Mouse (Mus musculus) myocyte (in vitro differentiated cells): ENCODE measurements around the gene Ubash3b. TPM values are rescaled to one million over a fixed set of nuclear protein-coding genes. Genes with fewer than 3 reads are reported as not detected.

Experiments
- H3K27me3 ChIP-seq: one replicate; pipeline ENCODE4 v1.6.1; 2011; ENCODE audit not compliant: control insufficient read depth, insufficient read depth, insufficient read length
- H3K36me3 ChIP-seq: one replicate; pipeline ENCODE4 v1.6.1; 2011; ENCODE audit not compliant: control insufficient read depth, insufficient read depth
- H3K4me2 ChIP-seq: one replicate; pipeline ENCODE4 v1.6.1; 2011; ENCODE audit warnings: low read depth, control low read depth
- H3K4me3 ChIP-seq: one replicate; pipeline ENCODE4 v1.5.1; 2011; ENCODE audit warnings: mild to moderate bottlenecking, control low read depth, moderate library complexity
- H3K79me2 ChIP-seq: one replicate; pipeline ENCODE4 v1.6.1; 2011; ENCODE audit not compliant: control insufficient read depth, insufficient read depth
- H3ac ChIP-seq: one replicate; pipeline ENCODE4 v1.6.1; 2011; ENCODE audit not compliant: control insufficient read depth, insufficient read length
- CEBPB ChIP-seq: IDR thresholded peaks from 2 replicates; pipeline ENCODE4 v1.6.1; 2011; ENCODE audit warnings: mild to moderate bottlenecking, moderate library complexity; ENCODE audit not compliant: poor library complexity, insufficient read depth, severe bottlenecking
- E2F4 ChIP-seq: IDR thresholded peaks from one replicate; pipeline ENCODE4 v1.6.1; 2011; ENCODE audit warnings: mild to moderate bottlenecking, control low read depth, moderate library complexity; ENCODE audit not compliant: insufficient read depth
- MAX ChIP-seq: IDR thresholded peaks from one replicate; pipeline ENCODE4 v1.6.1; 2011; ENCODE audit warnings: low read depth, mild to moderate bottlenecking, control low read depth
- MYOD1 ChIP-seq, 3 experiments: IDR thresholded peaks; one replicate each; pipeline ENCODE4 v1.6.1; 2011; ENCODE audit warnings: control low read depth in 2 of 3, low read depth in 2 of 3, mild to moderate bottlenecking in 2 of 3, moderate library complexity in 1 of 3; ENCODE audit not compliant: insufficient read length in 2 of 3, control insufficient read depth in 1 of 3
- MYOG ChIP-seq, 3 experiments: IDR thresholded peaks; one replicate each; pipeline ENCODE4 v1.6.1; 2011; ENCODE audit warnings: control low read depth in 2 of 3, low read depth in 2 of 3, mild to moderate bottlenecking in 2 of 3; ENCODE audit not compliant: insufficient read length in 2 of 3, control insufficient read depth in 1 of 3, insufficient read depth in 1 of 3
- POLR2A ChIP-seq: IDR thresholded peaks from one replicate; pipeline ENCODE4 v1.6.1; 2011; ENCODE audit warnings: low read depth, mild to moderate bottlenecking, control low read depth, moderate library complexity; ENCODE audit not compliant: insufficient read length
- POLR2AphosphoS2 ChIP-seq: IDR thresholded peaks from one replicate; pipeline ENCODE4 v1.6.1; 2011; ENCODE audit warnings: low read depth, control low read depth; ENCODE audit not compliant: insufficient read length
- REST ChIP-seq: IDR thresholded peaks from one replicate; pipeline ENCODE4 v1.6.1; 2011; ENCODE audit warnings: mild to moderate bottlenecking, control low read depth, moderate library complexity; ENCODE audit not compliant: insufficient read depth, insufficient read length
- SRF ChIP-seq: IDR thresholded peaks from one replicate; pipeline ENCODE4 v1.6.1; 2011; ENCODE audit warnings: low read depth; ENCODE audit not compliant: control insufficient read depth, insufficient read length
- TCF12 ChIP-seq: IDR thresholded peaks from one replicate; pipeline ENCODE4 v1.6.1; 2011; ENCODE audit warnings: mild to moderate bottlenecking, control low read depth; ENCODE audit not compliant: poor library complexity, insufficient read depth, severe bottlenecking
- TCF3 ChIP-seq: IDR thresholded peaks from one replicate; pipeline ENCODE4 v1.6.1; 2011; ENCODE audit warnings: low read depth, control low read depth; ENCODE audit not compliant: insufficient read length
- USF1 ChIP-seq: IDR thresholded peaks from one replicate; pipeline ENCODE4 v1.6.1; 2011; ENCODE audit warnings: low read depth, mild to moderate bottlenecking, control low read depth, moderate library complexity
- polyA plus RNA-seq: library from polyadenylated mRNA; unstranded; fragments of >200 nt; fragmentation: generic; extraction: Trizol; gene quantifications from one replicate; pipeline ENCODE4 v1.2.1, GENCODE M21; 2012; ENCODE audit warnings: missing spikeins

Ubash3b gene
- polyA plus RNA-seq, 1 experiment = 5.9 TPM

- Histone ChIP-seq H3K4me3 (no peak overlapping the region), H3K4me2 (no peak overlapping the region)
These were observed 7.2 kb upstream of the Ubash3b start for GRCm38 (mm10) chr9:41168656-41169055.

GRCm38 (mm10) chr9:41168206-41168605 lies 6.7 kb upstream of the Ubash3b start:
- no peaks in the 10 kb centered on the region for H3K27me3 ChIP-seq
- no peak overlapping the region for H3ac ChIP-seq
- TF ChIP-seq POLR2AphosphoS2 (no peak), MYOD1 (IDR thresholded peaks at IDR 0.05; ENCODE audit: control insufficient read depth in 1 of 3, insufficient read length in 2 of 3, low read depth in 2 of 3) (no peak), CEBPB (no peak), MYOG (IDR thresholded peaks at IDR 0.05; ENCODE audit: control insufficient read depth in 1 of 3, insufficient read depth in 1 of 3, insufficient read length in 2 of 3, low read depth in 2 of 3) (no peak), REST (no peak), SRF (no peak), MAX (no peak), TCF12 (no peak), POLR2A (no peak), USF1 (no peak), TCF3 (no peak), E2F4 (no peak)
- H3K4me2 ChIP-seq = no peak overlapping the region
- no peaks in the 10 kb centered on the region for H3K79me2 ChIP-seq
- no peaks in the 10 kb centered on the region for H3K36me3 ChIP-seq
- no peak overlapping the region for H3K4me3 ChIP-seq

More at GRCm38 (mm10) chr9:41168656-41169055, 7.2 kb upstream of the Ubash3b start:
- TF ChIP-seq REST = no peak
- no peak for TF ChIP-seq SRF
- no peak for TF ChIP-seq POLR2AphosphoS2
- TF ChIP-seq MAX = no peak
- no peak for TF ChIP-seq USF1
- no peak for TF ChIP-seq CEBPB
- TF ChIP-seq E2F4 = no peak
- no peak for TF ChIP-seq TCF3
- no peak for TF ChIP-seq TCF12
- no peak for TF ChIP-seq POLR2A
- TF ChIP-seq MYOD1 (IDR thresholded peaks at IDR 0.05; ENCODE audit: control insufficient read depth in 1 of 3, insufficient read length in 2 of 3, low read depth in 2 of 3) = no peak
- TF ChIP-seq MYOG (IDR thresholded peaks at IDR 0.05; ENCODE audit: control insufficient read depth in 1 of 3, insufficient read depth in 1 of 3, insufficient read length in 2 of 3, low read depth in 2 of 3) = no peak
- Histone ChIP-seq H3ac (no peak overlapping the region), H3K27me3 (no peaks in the 10 kb centered on the region), H3K36me3 (no peaks in the 10 kb centered on the region), H3K79me2 (no peaks in the 10 kb centered on the region)

GRCm38 (mm10) chr9:41166886-41167285 lies 5.4 kb upstream of the Ubash3b start:
- Histone ChIP-seq H3K27me3 (no peaks in the 10 kb centered on the region), H3K4me2 (no peak overlapping the region), H3K79me2 (no peaks in the 10 kb centered on the region), H3K36me3 (no peaks in the 10 kb centered on the region), H3K4me3 (no peak overlapping the region), H3ac (no peak overlapping the region)
- no peak for TF ChIP-seq SRF
- TF ChIP-seq MYOG (IDR thresholded peaks at IDR 0.05; ENCODE audit: control insufficient read depth in 1 of 3, insufficient read depth in 1 of 3, insufficient read length in 2 of 3, low read depth in 2 of 3) = no peak
- TF ChIP-seq POLR2A = no peak
- no peak for TF ChIP-seq POLR2AphosphoS2
- no peak for TF ChIP-seq TCF3
- TF ChIP-seq CEBPB = no peak
- no peak for TF ChIP-seq TCF12
- TF ChIP-seq REST = no peak
- no peak for TF ChIP-seq E2F4
- no peak for TF ChIP-seq USF1
- TF ChIP-seq MYOD1 (IDR thresholded peaks at IDR 0.05; ENCODE audit: control insufficient read depth in 1 of 3, insufficient read length in 2 of 3, low read depth in 2 of 3) = no peak
- no peak for TF ChIP-seq MAX

GRCm38 (mm10) chr9:41162363-41162762 lies 866 bp upstream of the Ubash3b start:
- H3ac ChIP-seq = no peak overlapping the region
- no peaks in the 10 kb centered on the region for H3K79me2 ChIP-seq
- H3K36me3 ChIP-seq = no peaks in the 10 kb centered on the region
- no peaks in the 10 kb centered on the region for H3K27me3 ChIP-seq
- TF ChIP-seq SRF (no peak), TCF3 (no peak), MAX (no peak), POLR2A (no peak), MYOG (IDR thresholded peaks at IDR 0.05; ENCODE audit: control insufficient read depth in 1 of 3, insufficient read depth in 1 of 3, insufficient read length in 2 of 3, low read depth in 2 of 3) (no peak), CEBPB (no peak), TCF12 (no peak), USF1 (no peak), POLR2AphosphoS2 (no peak), MYOD1 (IDR thresholded peaks at IDR 0.05; ENCODE audit: control insufficient read depth in 1 of 3, insufficient read length in 2 of 3, low read depth in 2 of 3) (no peak), E2F4 (no peak), REST (no peak)
- no peak overlapping the region for H3K4me2 ChIP-seq
- no peak overlapping the region for H3K4me3 ChIP-seq
